Mouse (Mus musculus): ENCODE measurements around the gene Cdc34b.
A peak's percentile ranks its signal among the peaks of the same experiment; 100 is the strongest.

DNA sequence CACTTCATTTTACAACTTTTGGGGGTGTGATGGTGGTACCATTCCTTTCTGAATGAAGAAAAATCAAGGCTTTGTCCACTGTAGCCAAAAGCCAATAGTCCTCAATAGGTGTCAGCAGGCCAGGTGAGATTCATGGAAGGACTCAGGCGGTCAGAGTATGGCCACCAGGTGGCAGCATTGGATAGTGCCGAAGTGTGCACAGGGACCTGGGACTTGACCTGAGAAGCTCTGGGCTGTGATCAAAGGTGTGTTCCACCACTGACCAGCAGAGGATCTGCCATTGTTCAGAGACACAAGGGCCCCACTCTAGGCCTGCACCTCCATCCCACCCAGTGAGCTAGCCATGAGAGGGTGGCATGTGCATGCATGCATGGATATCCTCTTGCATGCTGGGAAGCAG lies 43.7 kb downstream of the Cdc34b start:
- TF ChIP-seq POLR2A (IDR thresholded peaks at IDR 0.05; ENCODE audit: insufficient read depth, low read length) (no peak), EP300 (IDR thresholded peaks at IDR 0.05; ENCODE audit: insufficient read depth, low read depth, low read length) (no peak), CTCF (IDR thresholded peaks at IDR 0.05; ENCODE audit: low read depth, low read length) (peak; percentile 94)
